Mouse (Mus musculus) bone marrow macrophage, adult 2 months (primary cell): ENCODE results near the gene Fezf1. TPM values are rescaled to one million over a fixed set of nuclear protein-coding genes. Genes with fewer than 3 reads are reported as not detected.

Source experiments
- H3K27ac ChIP-seq: 2 replicates; pipeline ENCODE4 v1.5.1; 2012; ENCODE audit warnings: low read depth, low read length; ENCODE audit not compliant: insufficient read depth
- H3K4me1 ChIP-seq: 2 replicates; pipeline ENCODE4 v1.6.1; 2012; ENCODE audit warnings: low read length; ENCODE audit not compliant: control insufficient read depth, insufficient read depth
- H3K4me3 ChIP-seq: 2 replicates; pipeline ENCODE4 v1.5.1; 2012; ENCODE audit warnings: mild to moderate bottlenecking, low read length, moderate library complexity; ENCODE audit not compliant: insufficient read depth
- CTCF ChIP-seq: IDR thresholded peaks from 2 replicates; pipeline ENCODE4 v1.5.1; 2012; ENCODE audit warnings: low read depth, mild to moderate bottlenecking, low read length, moderate library complexity
- POLR2A ChIP-seq: IDR thresholded peaks from 2 replicates; pipeline ENCODE4 v1.6.1; 2012; ENCODE audit warnings: mild to moderate bottlenecking, low read depth, low read length, borderline replicate concordance
- polyA plus RNA-seq: library from polyadenylated mRNA; stranded (reverse); fragments of >200 nt; gene quantifications from 2 replicates; pipeline ENCODE4 v1.2.4, GENCODE M21; 2012; ENCODE audit not compliant: missing spikeins, insufficient read depth, insufficient read length

Fezf1 gene
- polyA plus RNA-seq, 1 experiment = not detected

- TF ChIP-seq CTCF (no peak), POLR2A (no peak)
- Histone ChIP-seq H3K4me1 (no peaks in the 10 kb centered on the region), H3K27ac (no peak overlapping the region), H3K4me3 (no peak overlapping the region)
Observed at GRCm38 (mm10) chr6:23247512-23248312, 450 bp downstream of the Fezf1 start.

DNA sequence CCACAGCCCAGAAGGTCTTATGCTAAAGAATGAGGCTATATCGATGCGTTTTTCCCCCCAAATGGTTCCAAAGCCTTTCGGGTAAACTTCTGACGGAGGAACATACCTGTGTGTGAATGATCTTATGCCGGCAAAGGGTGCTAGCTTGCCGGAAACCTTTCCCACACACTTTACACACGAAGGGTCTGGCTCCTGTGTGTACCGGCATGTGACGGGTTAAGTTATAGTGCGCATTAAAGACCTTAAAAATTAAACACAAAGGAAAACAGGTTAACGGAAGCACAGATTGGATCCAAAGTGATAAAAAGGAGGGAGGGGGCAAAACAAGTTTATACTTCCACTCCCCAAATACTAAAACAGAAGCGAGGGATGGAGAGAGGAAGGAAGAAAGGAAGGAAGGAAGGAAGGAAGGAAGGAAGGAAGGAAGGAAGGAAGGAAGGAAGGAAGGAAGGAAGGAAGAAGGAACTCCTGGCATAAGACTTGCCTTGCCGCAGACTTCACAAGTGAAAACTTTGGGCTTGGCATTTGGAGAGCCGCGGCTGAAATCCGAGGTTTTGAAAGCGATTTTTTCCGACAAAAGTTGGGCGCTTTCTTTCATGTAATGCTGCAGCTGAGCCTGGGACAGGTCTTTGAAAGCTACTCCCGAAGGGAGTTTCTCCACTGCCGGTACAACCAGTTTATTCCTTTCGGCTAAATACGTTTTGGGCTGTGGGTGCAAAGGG is 1.2 kb downstream of the Fezf1 start:
- Histone ChIP-seq H3K4me3 (no peak overlapping the region), H3K4me1 (no peaks in the 10 kb centered on the region), H3K27ac (no peak overlapping the region)
- TF ChIP-seq POLR2A (no peak), CTCF (no peak)

DNA sequence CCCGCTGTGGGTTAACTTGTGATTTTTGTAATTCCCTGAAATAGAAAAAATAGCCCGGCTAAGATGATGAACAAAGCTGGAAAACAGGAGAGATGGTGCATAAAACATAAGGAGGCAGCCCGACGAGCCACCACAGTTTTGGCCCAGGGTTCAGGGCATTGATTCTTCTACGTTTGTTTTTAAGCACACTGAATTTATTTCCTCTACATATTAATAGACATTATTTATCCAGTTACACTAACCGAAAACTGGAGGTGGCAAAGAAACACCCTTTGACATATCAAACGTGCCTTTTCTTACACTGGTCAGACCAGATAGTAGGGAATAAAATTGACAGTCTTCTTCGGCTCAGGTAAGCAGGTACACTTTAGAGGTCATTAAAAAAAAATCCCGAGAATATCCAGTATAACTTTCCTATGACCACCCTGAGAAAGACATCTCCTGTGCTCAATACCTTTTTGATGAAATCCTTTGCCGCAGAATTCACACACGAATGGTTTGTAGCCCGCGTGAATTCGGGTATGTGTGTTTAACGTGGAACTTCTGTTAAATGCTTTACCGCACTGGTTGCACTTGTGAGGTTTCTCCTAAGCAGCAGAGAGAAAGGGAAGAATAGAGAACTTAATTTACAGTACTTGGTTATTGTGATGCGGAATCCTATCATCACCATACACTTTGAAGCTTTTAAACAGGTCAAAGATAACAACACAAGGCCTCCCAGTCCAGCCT is 1.9 kb downstream of the Fezf1 start:
- Histone ChIP-seq H3K4me1 (no peaks in the 10 kb centered on the region), H3K4me3 (no peak overlapping the region), H3K27ac (no peak overlapping the region)
- TF ChIP-seq CTCF = no peak
- TF ChIP-seq POLR2A = no peak

DNA sequence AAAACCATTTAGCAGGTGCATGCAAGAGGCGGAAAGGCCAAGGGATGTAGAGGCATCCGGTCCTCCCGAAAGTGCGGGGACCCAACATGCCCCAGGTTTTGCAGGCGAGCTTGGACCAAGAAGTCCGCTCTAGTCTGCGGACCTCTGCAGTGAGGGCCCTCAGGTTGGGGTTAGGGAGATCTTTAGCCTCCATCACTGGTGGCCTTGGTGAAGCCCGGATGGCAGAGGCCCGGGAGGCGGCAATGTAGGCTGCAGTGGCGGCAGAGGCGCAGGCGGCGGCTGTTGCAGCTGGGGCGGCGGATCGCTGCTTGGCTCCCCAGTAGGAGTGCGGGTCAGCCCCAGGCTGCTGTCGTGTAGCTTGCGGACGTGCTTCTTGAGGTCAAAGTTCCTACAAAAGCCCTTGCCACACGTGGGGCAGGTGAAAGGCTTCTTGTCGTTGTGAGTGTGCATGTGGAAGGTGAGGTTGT is 2.6 kb downstream of the Fezf1 start:
- TF ChIP-seq CTCF (no peak), POLR2A (no peak)
- H3K4me3 ChIP-seq = no peak overlapping the region
- H3K4me1 ChIP-seq = no peaks in the 10 kb centered on the region
- H3K27ac ChIP-seq = no peak overlapping the region

- no peaks in the 10 kb centered on the region for H3K4me1 ChIP-seq
- H3K4me3 ChIP-seq = no peak overlapping the region
- no peak overlapping the region for H3K27ac ChIP-seq
- no peak for TF ChIP-seq POLR2A
- no peak for TF ChIP-seq CTCF
Observed at GRCm38 (mm10) chr6:23245121-23245520, 3.0 kb downstream of the Fezf1 start.

DNA sequence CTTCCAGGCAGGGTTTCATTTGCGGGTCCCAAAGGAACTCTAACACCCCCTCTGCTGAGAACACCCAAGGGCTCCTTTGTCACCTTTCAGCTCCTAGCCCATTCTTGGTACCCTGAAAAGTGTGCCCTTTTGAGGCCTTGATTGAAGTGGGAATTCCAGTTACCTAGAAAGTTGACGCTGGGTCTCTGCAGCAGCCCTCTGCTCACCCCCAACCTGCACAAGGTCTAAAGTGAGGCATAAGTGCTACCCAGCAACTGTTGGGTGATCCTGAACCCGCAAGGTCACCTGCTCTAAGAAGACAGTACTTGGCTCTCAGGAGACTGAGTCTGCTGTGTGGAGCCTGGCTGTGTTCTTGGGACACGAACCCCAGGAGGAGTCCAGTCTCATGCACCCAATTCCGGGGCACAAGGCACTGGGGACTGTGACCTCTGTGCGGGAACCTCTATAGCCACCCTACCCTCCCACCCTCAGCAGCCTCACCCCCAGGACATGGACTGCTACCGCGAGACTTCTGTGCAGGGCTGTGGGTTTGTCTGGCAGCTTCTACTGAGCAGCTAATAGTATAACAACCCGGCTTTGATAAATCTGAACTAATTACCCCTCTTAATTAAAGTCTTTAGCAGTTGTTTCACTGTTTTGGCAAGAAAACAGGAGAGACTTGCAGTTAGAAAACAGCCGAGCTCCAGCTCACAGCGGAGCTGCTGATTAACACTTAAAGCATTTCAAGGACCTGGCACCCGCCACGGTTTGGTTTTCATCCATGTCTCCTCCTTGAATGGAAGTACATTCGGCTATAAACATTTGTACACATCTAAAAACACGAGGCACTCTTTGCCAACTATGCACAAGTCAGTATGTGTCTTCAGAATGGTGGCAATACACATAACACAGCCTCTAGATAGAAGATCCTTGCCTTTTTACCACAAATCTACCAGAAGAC is 4.1 kb downstream of the Fezf1 start:
- H3K4me1 ChIP-seq = no peaks in the 10 kb centered on the region
- no peak for TF ChIP-seq POLR2A
- no peak for TF ChIP-seq CTCF
- no peak overlapping the region for H3K4me3 ChIP-seq
- H3K27ac ChIP-seq = no peak overlapping the region

GRCm38 (mm10) chr6:23211499-23211898 is 36.7 kb downstream of the Fezf1 start:
- no peaks in the 10 kb centered on the region for H3K4me1 ChIP-seq
- no peak overlapping the region for H3K27ac ChIP-seq
- H3K4me3 ChIP-seq = no peak overlapping the region
- TF ChIP-seq POLR2A = no peak
- TF ChIP-seq CTCF = no peak

DNA sequence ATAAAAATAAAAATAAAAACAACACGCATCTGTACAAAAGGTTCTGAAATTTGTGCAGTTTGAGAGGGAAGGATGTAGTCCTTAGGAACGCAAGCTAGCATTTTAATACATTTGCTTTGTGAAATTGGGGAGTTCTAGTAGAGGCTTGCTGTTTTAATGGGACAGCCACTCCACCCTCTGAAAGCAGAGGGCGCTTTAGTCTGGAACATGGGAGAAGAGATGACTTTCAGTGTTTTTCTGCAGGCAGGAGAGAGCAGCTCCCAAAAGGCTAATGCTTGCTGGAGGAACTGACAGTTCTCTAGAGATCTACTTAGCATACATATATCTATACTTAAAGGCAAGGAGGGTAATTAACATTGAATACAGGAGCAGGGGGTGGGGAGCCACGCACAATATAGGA is 40.4 kb downstream of the Fezf1 start:
- Histone ChIP-seq H3K4me3 (no peak overlapping the region), H3K4me1 (no peaks in the 10 kb centered on the region), H3K27ac (no peak overlapping the region)
- TF ChIP-seq POLR2A = no peak
- TF ChIP-seq CTCF = no peak

DNA sequence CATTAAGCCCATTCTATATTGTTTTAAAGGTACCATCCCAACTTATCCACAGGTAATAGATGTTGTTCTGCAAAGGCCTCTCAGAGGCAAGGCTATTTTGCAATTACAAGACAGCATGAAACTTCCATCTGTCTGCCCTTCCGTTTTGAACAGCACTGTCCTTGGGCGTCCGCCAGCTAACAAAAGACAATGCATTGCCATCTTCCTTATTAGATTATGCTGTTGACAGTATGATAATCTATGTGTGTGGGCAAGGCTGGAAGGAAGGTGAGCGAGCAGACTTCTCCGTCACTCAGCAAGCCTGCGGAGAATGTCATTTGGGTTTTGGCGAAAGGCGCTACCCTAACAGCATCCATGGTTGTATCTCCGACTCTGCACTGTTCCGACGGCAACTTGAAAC is 45.5 kb downstream of the Fezf1 start:
- H3K4me1 ChIP-seq = no peaks in the 10 kb centered on the region
- H3K27ac ChIP-seq = no peak overlapping the region
- TF ChIP-seq POLR2A (no peak), CTCF (no peak)
- H3K4me3 ChIP-seq = no peak overlapping the region

Other genes with a start within 250 kb of the Fezf1 start
- gene Aass, start 115.4 kb downstream of the Fezf1 start, polyA plus RNA-seq = not detected in 2 replicates